Comparison of ENCODE assay signal across 8 mouse cellular contexts in the genomic region with DNA sequence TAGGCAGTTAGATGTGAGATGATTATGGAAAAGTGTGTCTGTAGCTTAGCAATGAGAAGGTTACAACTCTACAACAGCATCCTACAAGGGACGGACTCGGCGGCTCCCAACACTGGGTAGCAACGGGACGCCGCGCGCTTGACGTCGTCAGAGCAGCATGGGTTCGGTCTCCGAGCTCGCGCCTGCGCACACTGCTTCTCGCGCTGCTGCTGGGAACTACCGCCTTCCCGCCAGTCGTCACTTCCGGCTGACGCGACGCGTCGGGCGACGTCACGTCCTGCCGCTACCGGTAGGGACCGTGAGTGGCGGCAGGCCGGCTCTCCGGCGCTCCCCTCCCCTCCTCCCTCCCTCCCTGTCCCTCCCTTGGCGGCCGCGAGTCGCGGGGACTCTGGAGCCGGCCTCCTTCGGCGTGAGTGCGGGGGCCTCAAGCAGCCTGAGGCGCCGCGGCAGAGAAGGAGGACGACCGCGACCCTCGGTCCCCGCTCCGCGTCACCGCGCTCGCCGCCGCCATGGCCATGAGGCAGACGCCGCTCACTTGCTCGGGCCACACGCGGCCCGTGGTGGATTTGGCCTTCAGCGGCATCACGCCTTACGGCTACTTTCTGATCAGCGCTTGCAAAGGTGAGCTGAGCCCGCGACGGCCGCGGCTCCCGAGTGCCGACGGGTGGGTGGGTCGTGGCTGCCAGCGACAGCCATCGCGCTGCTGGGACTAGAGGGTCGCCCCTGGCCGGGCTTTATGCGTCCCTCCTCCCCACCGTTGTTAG. TPM values are rescaled to one million over a fixed set of nuclear protein-coding genes. Genes with fewer than 3 reads are reported as not detected.
A peak's percentile ranks its signal among the peaks of the same experiment; 100 is the strongest.
DNase-seq lines count a peak whose midpoint lies in the region; ATAC-seq and TF ChIP-seq lines count a peak whose summit lies in the region.

A gene (plus strand): TSS at position 233 of the 764 bp plus-strand sequence.

- CTCF ChIA-PET in Patski (lab: Charles Lee) = interaction anchor here (0.8 to 1.7 kb wide), 3 partner anchors 11 to 279 kb away, joined by 3 to 5 read pairs (median 5); no protein-coding TSS in a partner anchor

- no peaks in the 10 kb centered on the region for H3K9me3 ChIP-seq in hindbrain, embryonic 14.5 days (ENCODE audit: control insufficient read depth, low read length)

- ATAC-seq in Patski = peak; percentile 96
- peak; percentile 99 for ATAC-seq in hindbrain, embryonic 14.5 days (ENCODE audit: low FRiP score)

- POLR2A ChIA-PET in Patski (lab: Charles Lee) = no interaction called here

- H3K27me3 ChIP-seq in Patski = peaks cover 12% of the 10 kb centered on the region
- no peaks in the 10 kb centered on the region for H3K27me3 ChIP-seq in hindbrain, embryonic 14.5 days (ENCODE audit: control insufficient read depth, insufficient read depth, low read length)

- peak within 1 kb of the TSS; percentile 89 for H3K27ac ChIP-seq in hindbrain, embryonic 14.5 days

- under 1% methylated on average over 79 of the region's 86 CpGs for WGBS in hindbrain, embryonic 14.5 days

- DNase-seq in Patski (ENCODE audit: low read depth, low spot score) = peak; percentile 68
- DNase-seq in cerebellum, postnatal 14 days = peak; percentile 96 to 97
- peak; percentile 74 to 85 for DNase-seq in frontal cortex, postnatal 25 days (ENCODE audit: low spot score in 2 of 2)
- DNase-seq in hindbrain, embryonic 14.5 days (ENCODE audit: low spot score) = peak; percentile 100
- peak; percentile 91 to 93 for DNase-seq in layer of hippocampus, postnatal 36 days
- DNase-seq in lung, postnatal 36 days = peak; percentile 96
- peak; percentile 98 for DNase-seq in retina, postnatal 1 day
- DNase-seq in urinary bladder, adult 18-20 months (ENCODE audit: low spot score in 2 of 2) = peak; percentile 78 to 88

- peak within 1 kb of the TSS; percentile 91 for H3K4me2 ChIP-seq in hindbrain, embryonic 14.5 days (replicated peaks)

- in situ Hi-C loops in Patski (cut with MboI; ENCODE audit: low pct_unique_long_range_greater_than_20kb) = loop anchor here (25.0 kb wide), 1 partner anchor 923 kb away; a partner anchor contains a TSS

- peak within 1 kb of the TSS; percentile 85 for H3K4me3 ChIP-seq in hindbrain, embryonic 14.5 days (replicated peaks; ENCODE audit: low read length)

- H3K4me1 ChIP-seq in hindbrain, embryonic 14.5 days (replicated peaks; ENCODE audit: control insufficient read depth, insufficient read depth, low read length) = peaks cover 12% of the 10 kb centered on the region

- H3K36me3 ChIP-seq in hindbrain, embryonic 14.5 days (replicated peaks; ENCODE audit: control insufficient read depth, insufficient read depth) = peaks cover 14% of the 10 kb centered on the region

- TF ChIP-seq CTCF in Patski (IDR thresholded peaks at IDR 0.05) = no peak

- H3K9ac ChIP-seq in hindbrain, embryonic 14.5 days = peak within 1 kb of the TSS; percentile 78

RNA-seq across cellular contexts. Expression of the gene that starts here (rescaled TPM):
- 142 TPM for polyA plus RNA-seq in Patski (2021)
- 177 and 191 TPM in 2 replicates for polyA plus RNA-seq in hindbrain, embryonic 14.5 days (2014; fragmentation: Nextera tagmentation; extraction: Ambion mirVana)
- total RNA-seq in layer of hippocampus, postnatal 36 days (2021) = 100 to 1,000 TPM; 118 to 121 TPM

Comparison
In these comparisons a context has a peak if more than half of its experiments do, and no peak if none do; other contexts are left out.
1. Peak in every context shown above with its lines: DNase-seq, ATAC-seq, H3K4me3 ChIP-seq and H3K27ac ChIP-seq.